Mouse (Mus musculus): ENCODE results near the gene Hfe.

GRCm38 (mm10) chr13:23729706-23730105 lies 19.1 kb upstream of the Hfe start:
- TF ChIP-seq CTCF (IDR thresholded peaks at IDR 0.05; ENCODE audit: control insufficient read depth, insufficient read depth, low read length), result no peak
- TF ChIP-seq POLR2A (IDR thresholded peaks at IDR 0.05; ENCODE audit: borderline replicate concordance, control insufficient read depth, low read depth, low read length), result no peak
